Mouse (Mus musculus) cortical plate, adult 2 months (tissue): ENCODE results near the gene Samd8.

ENCODE experiments used
- CTCF ChIP-seq: fragments of 200-500 bp; IDR thresholded peaks from 2 replicates; pipeline ENCODE4 v1.5.1; 2011; ENCODE audit warnings: mild to moderate bottlenecking, control low read depth, low read length; ENCODE audit not compliant: insufficient read depth; ENCODE audit errors: extremely low read depth
- POLR2A ChIP-seq: fragments of 200-500 bp; IDR thresholded peaks from 2 replicates; pipeline ENCODE4 v1.6.1; 2011; ENCODE audit warnings: mild to moderate bottlenecking, low read length, control low read depth; ENCODE audit not compliant: insufficient read depth; ENCODE audit errors: extremely low read depth

GRCm38 (mm10) chr14:21801624-21802023 lies 51.3 kb downstream of the Samd8 start:
- TF ChIP-seq POLR2A (no peak), CTCF (no peak)
